Mouse (Mus musculus): ENCODE measurements at regions not wholly inside any gene's neighbourhood (a gene's known extent, or its start where the extent isn't known, plus 50 kb on each side); places are given as distances from the start of the nearest gene placed in this dataset.
"Not testable (repeated sequence)": the region's sequence is repeated elsewhere in the genome, so short reads cannot be mapped to it uniquely, and the experiment has no call there.

DNA sequence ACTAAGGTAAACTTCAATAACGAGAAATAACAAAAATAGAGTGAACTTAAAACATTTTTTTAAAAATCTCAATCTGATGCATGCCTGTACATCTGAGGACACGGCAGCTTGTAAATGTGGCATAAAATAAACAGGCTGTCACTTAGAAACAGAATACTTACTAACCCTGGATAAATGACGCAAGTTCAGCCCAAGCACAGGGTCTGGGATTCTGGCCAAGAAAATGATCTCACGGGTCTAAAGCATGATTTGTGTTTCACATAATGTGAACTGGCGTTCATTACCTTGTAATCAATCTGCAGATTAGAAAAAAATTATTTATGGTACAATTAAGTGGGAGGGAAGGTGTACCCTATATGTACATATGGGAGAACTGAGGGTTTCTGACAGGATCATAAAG, 512.1 kb upstream of the Vrk2 start:
- ATAC-seq (ENCODE audit: insufficient number of reproducible peaks, low FRiP score, low TSS enrichment) = no peak

DNA sequence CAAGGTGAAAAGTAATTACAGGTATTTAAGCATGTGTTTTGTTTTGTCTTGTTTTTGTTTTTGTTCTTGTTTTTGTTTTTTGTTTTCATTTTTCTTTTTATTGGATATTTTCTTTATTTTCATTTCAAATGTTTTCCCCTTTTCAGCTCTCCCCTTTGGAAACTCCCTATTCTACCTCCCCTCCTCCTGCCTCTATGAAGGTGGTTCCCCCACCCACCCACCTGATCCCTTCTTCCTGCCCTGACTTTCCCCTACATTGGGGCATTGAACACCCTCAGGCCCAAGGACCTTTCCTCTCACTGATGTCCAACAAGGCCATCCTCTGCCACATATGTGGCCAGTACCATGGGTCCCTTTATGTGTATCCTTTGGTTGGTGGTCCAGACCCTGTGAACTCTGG, 509.1 kb upstream of the Vrk2 start:
- ATAC-seq (ENCODE audit: insufficient number of reproducible peaks, low FRiP score, low TSS enrichment) = no peak

DNA sequence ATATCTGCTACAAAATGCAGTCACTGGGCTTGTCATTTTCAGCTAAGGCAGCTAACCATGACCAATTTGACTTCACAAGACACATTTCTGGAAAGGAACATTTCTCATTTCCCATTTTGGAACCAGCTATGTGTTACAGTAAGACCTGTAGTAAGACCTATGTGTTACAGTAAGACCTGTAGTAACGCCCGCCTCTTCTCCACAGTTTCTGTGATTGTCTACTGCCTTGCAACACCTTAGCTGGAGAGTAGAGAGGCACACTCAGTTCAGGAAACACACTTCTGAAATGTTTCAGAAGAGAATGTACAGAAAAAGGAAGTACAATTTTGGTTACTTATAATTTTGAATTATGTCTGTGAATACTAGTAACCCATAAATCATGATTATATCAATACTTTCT, 508.2 kb upstream of the Vrk2 start:
- ATAC-seq (ENCODE audit: insufficient number of reproducible peaks, low FRiP score, low TSS enrichment) = no peak

DNA sequence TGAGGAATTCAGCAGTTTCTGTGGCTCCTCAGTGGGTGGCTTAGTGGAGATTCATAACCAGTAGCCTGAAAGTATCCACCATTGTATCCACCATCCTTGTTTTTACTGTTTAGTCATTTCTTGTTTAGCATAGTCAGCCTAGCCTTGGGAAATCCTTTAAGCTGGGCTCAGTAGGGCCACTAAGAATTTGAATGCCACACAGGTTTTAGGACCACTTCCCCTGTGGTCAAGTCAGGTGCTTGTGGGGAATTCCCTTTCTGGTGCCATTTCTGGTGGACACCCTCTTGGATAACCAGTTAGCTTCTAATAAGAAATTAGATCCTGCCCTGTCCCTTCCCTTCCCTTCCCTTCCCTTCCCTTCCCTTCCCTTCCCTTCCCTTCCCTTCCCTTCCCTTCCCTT, 502.8 kb upstream of the Vrk2 start:
- no peak for ATAC-seq (ENCODE audit: insufficient number of reproducible peaks, low FRiP score, low TSS enrichment)

DNA sequence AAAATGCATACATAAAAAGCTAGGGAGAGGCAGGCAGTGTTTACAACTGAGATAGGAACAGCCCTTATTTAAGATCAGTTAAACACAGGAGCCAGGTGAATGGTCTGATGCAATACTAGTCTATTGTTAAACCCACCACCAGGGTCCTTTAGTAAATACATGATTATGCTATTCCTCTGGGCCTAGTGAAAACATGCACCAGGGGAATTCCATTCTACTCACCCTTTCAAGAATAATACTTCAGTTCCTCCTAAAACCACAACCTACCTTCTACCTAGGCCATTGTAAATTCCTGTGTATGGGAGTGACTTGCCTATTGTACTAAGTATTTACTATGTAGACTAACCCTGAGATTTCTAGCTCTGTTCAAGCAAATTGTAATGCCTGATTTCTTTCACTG, 501.7 kb upstream of the Vrk2 start:
- not testable (repeated sequence) for ATAC-seq (ENCODE audit: insufficient number of reproducible peaks, low FRiP score, low TSS enrichment)

DNA sequence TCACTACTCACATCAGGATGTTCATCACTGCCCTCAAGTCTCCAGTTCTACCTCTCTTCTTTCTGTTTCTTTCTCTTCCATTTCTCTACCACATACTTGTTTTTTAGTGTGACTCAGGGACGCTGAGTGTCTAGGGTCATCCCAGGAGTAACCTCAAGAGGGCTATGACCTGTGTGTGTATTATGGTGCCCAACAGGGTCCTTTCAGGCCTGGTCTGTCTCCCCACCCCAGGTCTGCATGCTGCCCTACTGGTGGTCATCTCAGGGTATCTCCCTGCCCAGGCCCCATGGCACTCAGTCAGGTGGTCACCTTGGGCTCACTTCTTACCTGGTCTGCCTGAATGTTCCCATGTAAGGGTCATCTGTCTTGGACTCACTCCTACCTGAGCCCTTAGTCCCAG, 492.7 kb upstream of the Vrk2 start:
- ATAC-seq (ENCODE audit: insufficient number of reproducible peaks, low FRiP score, low TSS enrichment) = no peak

DNA sequence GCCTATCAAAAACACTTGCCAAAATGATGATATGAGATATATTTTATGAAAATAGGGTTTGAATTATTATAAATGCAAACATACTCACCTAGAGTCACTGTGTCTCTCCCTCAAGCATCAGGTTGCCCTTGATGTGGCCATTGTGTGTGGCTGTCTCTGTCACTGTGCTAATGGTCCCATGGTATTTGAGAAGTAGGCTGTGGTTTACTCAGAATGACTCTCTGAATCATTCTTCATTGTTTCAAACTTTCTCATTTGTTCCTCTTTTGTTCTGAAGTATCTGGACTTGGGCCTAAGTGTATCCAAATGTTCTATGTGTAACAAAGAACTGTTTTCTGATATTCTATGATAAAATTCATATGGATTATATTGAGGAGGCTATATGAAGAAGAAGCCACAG, 487.4 kb upstream of the Vrk2 start:
- ATAC-seq (ENCODE audit: insufficient number of reproducible peaks, low FRiP score, low TSS enrichment) = no peak

DNA sequence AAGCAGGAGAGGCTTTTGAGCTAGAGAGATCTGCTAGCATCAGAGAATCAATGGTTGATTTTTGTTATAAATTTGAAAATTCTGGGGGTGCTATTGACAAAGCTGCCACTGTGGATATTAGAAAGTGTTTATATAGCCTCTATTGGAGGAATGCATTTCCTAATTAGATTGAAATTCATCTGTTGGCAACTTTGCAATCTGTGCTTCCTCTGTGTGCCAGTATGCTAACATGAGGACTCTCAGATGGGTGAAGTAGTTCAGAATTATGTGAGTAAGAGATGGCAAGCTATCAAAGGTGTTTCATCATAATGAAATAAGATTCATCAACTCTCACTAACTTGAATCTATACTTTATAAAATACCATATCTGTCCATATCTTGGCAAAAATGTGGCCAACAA, 476.6 kb upstream of the Vrk2 start:
- ATAC-seq (ENCODE audit: insufficient number of reproducible peaks, low FRiP score, low TSS enrichment) = no peak

DNA sequence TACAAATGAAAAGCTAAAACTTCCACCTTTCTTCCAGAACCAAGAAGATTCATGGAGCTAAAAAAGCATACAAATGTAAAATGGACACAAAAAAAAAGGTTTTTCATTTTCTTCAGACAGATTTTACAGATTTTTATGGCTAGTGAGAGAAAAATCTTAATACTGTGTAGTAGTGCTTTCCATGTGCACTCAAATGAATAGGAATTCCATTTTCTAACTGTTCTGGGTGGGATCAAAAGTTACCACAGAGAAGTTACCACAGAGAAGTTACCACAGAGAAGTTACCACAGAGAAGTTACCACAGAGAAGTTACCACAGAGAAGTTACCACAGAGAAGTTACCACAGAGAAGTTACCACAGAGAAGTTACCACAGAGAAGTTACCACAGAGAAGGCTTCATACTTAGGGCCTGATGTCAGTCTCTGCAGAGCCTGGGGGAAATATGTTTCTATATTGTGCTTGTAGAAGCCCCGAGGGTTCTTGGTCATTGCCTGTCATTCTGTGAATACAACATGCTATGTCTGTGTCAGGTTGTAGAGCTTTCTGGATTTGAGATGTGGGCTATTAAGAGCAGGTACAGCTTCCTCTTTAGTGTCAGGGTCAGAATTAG, 433.5 kb upstream of the Vrk2 start:
- ATAC-seq (ENCODE audit: insufficient number of reproducible peaks, low FRiP score, low TSS enrichment) = no peak

DNA sequence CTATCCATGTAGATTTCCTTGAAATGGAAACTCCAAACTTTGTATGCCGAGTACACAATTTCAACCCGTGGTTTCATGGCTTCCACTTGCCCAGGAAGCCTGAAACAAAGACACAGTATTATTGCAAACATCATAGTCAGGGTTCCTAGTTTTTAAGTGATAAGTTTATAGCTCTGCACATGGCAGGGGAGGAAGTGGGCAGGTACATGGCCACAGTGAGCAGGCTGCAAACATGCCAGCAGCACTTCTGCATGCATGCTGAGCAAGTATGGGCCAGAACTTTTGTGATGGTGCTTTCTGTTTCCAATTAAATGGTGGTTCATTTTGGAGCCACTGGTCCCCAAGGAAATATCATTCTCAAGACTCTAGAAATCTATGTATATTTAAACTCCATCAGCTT, 431.7 kb upstream of the Vrk2 start:
- no peak for ATAC-seq (ENCODE audit: insufficient number of reproducible peaks, low FRiP score, low TSS enrichment)

DNA sequence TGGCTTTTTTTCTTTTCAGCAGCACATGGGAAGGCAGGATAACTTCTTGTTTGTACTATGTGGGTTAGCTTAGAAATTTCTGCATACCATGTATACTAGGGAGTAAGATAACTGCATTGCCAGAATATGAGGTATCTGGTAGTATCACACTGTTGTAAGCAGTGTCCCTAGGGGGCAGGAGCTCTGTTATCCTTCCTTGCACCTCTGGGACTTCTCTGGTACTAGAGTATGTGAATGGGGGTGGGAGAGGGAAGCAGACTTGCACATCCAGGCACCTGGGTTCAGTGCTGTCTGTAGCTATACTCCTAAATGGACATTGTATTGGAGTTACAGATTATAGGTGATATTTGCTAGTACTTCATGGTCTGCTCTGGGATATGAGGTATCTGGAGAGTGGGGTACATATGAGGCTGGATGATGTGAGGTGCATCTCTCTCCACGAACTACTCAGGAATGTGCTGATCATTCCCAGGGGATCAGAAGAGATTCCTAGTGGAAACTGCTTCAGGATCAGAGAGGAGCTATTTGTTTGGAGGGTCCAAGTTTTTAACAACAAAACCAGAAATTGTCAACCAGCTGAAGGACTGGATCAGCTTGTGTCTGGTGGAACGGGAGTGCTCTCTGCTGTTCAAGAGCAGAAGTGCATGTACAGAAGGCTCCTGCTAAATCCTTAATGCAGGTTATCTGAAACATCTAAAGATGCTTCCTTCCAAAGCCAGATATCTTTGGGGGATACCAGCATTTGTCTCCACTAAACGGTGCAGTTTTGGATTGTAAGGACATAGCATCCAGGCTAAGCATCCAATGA, 402.7 kb upstream of the Vrk2 start:
- ATAC-seq (ENCODE audit: insufficient number of reproducible peaks, low FRiP score, low TSS enrichment) = no peak

DNA sequence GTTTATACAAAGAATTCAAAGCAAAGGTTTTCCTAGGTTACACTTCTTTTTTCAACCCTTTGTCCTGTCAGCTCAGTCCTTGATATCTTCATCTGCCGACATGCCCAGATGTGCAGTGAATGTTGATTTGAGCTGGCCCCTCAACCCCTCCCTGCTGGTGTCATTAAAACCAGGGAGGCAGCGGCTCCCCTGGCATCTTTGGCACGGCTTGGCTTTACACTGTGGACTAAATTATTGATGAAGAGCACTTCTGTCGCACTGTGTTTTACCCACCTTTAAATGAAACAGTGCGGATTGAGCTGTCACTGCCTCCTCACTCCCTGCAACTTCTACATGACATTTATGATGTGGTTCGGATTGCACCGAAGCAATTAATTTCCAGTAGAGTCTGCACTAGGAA, 387.4 kb upstream of the Vrk2 start:
- no peak for ATAC-seq (ENCODE audit: insufficient number of reproducible peaks, low FRiP score, low TSS enrichment)

DNA sequence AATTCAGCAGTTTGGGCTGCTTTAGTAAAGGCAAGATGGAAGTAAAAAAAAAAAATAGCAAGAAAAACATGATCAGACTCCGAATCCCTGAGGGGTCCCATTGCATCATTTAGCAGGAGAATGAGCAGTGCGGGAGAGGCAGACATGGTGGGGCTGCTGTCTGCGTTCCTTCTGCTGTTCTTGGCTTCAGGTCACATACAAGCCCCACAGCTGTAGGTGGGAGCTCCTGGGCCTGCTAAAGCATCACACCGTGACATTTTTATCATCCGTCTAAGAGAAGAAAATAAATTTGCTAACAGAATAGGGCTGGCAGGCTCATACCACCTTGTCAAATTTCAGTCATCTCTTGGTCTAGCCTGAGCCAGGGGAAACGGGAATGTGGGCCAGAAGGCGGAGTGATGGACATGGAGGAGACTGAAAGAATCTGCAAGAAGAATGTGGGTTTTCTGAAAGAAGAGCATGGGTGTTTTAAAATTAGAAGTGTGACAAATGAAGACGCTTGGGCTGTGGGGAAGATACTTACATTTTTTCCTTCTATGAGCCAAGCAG, 378.8 kb upstream of the Vrk2 start:
- no peak for ATAC-seq (ENCODE audit: insufficient number of reproducible peaks, low FRiP score, low TSS enrichment)

DNA sequence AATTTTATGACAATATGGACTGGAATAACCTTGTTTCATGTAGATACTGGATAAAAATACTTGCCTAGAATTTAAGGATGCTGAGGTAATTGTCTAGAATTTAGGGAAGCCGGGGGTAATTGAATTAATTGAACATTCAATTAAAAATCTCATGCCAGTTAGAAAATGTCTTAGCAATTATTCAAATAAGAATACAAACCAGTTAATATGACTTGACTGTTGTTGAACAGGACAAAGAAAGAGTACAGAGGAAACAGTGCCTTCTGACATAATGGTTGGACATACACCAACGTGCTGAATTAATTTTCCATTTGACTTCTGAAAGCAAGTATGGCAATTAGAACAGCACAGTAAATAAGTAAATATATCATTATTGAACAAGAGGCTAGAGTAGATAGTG, 377.4 kb upstream of the Vrk2 start:
- ATAC-seq (ENCODE audit: insufficient number of reproducible peaks, low FRiP score, low TSS enrichment) = no peak

DNA sequence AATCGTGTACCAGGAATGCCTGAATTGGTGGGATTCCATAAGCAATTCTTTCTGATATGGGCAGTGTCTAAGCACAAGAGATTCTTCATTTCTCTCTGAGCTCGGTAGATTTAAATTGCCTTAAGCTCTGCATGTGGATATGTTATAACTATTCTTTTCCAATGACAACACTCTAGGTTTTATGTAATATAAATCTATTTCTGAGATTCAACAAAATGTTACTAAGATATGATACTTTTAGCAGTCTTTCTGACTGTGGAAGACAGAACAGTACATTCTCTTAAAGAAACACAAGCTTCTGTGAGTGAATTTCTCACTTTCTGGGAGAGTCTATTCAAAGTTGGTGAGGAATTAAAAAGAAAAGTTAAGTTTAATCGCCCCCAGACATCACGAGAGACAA, 373.6 kb upstream of the Vrk2 start:
- no peak for ATAC-seq (ENCODE audit: insufficient number of reproducible peaks, low FRiP score, low TSS enrichment)

DNA sequence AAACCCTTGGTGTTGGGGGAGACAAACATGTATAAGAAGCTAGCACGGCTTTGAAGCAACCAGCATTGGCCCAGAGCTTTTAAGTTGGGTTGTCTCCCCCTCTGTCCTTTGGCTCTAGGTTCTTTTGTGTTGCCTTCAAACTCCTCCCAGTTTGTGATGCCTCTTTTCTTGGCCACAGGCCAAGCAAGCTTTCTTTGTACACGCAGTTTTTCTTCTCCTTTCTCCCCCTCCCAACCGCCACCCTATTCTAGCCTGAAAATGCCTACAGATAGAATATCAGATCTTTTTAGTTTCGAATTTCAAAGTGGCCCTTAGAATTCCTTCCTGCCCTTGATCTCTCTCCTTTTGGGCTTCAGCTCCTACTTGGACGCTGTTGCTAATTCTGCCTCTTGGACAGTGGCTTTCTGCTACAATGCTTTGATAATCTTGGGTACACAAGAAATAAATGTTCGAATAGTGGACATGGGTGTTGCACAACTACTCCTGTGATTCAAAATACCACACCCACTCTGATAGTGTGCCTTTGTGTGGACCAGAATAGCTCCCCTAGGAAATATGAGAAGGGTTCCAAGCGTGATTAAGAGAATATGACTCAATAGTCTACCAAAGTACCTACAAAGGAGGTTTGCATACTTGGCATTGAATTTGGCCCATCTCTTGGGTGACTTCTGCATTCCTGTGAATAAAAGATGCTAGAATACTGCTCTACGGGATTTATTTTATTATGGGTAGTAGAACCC, 369.3 kb upstream of the Vrk2 start:
- ATAC-seq (ENCODE audit: insufficient number of reproducible peaks, low FRiP score, low TSS enrichment) = no peak

DNA sequence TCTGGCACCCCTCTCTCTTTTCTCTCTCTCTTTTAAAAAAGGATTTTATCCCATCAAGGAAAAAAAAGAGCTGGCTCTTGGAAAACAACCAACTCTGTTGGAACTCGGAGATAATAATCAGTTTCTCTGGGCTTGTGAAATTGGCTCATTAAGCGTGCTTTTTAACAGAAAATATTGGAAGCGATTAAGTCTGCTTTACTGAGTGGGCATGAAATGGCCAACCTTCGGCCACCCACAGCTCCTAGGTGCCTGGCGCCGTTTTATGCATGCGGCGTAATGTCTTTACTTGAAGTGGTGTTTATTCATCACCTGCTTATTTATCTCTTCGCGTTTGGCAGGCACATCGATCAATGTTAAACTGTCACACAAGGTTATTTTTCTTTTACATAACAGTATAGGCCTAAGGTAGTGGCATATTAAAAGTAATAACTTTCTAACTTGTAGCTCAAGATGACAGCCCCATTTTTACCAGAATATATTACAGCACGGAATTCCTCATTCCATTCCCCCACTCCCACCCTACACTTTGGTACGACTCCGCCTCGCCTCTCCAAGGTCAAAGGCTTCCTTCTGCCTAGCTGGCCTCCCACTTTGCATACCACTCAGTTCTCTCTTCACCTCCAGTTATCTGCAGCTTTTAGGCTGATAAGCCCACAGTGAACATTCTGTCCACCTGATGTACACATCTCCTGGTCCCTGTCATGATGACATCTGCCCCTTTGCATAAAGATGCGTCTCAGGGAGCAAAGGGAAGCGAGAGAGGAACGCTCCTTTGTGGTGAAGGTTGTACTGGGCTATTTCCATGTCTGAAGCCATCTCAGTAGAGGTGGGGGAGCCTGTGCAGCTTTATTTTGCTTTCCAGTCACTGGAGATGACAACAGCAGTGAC, 368.5 kb upstream of the Vrk2 start:
- ATAC-seq (ENCODE audit: insufficient number of reproducible peaks, low FRiP score, low TSS enrichment) = no peak

DNA sequence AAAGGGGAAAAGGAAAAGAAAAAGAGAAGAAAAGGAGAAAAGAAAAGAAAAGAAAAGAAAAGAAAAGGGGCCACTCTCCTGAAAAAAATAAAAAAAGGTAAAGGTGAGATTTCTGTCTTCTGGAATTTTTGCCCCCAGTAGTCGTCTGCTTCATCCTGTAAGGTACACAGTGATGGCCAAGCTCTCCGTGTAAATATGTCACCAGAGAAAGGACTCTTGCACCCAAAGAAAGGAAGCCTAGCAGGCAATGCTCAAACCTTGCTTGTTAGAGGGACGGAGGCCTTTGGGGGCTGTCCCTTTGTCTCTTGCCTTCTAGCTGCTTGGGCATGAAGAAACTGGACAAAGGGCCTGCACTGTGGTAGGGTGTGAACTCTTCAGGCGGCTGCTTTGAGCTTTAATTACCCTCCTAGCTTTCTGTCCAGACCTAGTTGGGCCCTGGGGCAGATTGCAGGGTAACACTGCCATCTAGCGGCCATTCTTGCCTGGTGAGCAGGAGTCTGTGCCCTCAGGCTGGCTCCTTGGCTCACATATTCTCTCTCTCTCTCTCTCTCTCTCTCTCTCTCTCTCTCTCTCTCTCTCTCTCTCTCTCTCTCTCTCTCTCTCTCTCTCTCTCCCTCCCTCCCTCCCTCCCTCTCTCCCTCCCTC, 367.7 kb upstream of the Vrk2 start:
- ATAC-seq (ENCODE audit: insufficient number of reproducible peaks, low FRiP score, low TSS enrichment) = peak; percentile 90

DNA sequence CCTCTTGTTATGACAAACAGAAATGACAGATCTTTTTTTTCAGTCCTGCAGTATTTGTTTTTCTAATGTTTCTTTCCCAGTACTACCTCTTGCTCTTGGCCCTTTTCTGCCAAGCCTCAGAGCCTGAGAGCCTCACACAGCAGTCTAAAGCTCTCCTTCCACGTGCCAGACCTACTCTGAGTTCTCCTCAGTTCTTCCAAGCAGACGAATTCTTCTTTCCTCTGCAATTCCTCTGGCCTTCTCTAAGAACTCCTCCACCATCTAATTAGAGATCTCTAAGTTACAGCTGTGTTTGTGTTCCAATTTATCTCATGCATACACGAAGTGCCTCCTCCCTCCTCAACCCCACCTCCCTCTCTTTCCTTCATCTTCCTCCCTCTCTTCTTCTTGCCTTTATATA, 362.4 kb upstream of the Vrk2 start:
- ATAC-seq (ENCODE audit: insufficient number of reproducible peaks, low FRiP score, low TSS enrichment) = no peak

DNA sequence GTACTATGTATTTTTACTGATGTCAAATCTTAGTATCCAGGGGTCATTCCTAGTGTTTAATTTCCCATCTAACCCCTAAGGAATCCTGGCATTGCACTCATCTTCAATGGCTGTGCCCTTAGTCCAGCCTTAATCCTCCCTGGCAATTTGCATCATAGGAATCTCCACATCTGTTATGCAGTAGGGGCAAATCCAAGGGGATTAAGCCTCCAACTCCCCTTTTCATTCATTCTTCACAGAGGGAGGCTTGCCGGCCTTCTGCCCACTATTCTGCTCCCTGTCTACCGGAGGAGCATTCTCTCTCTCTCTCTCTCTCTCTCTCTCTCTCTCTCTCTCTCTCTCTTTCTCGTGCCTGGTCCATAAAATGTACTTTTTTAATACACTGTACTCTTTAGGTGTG, 338.0 kb upstream of the Vrk2 start:
- no peak for ATAC-seq (ENCODE audit: insufficient number of reproducible peaks, low FRiP score, low TSS enrichment)
